Mouse (Mus musculus): ENCODE data around the gene Usp10. TPM values are rescaled to one million over a fixed set of nuclear protein-coding genes. Genes with fewer than 3 reads are reported as not detected.
A peak's percentile ranks its signal among the peaks of the same experiment; 100 is the strongest.

Gene Usp10
- total and polyA plus RNA-seq, 3 experiments: 80.0 to 161 (median 152) TPM

DNA sequence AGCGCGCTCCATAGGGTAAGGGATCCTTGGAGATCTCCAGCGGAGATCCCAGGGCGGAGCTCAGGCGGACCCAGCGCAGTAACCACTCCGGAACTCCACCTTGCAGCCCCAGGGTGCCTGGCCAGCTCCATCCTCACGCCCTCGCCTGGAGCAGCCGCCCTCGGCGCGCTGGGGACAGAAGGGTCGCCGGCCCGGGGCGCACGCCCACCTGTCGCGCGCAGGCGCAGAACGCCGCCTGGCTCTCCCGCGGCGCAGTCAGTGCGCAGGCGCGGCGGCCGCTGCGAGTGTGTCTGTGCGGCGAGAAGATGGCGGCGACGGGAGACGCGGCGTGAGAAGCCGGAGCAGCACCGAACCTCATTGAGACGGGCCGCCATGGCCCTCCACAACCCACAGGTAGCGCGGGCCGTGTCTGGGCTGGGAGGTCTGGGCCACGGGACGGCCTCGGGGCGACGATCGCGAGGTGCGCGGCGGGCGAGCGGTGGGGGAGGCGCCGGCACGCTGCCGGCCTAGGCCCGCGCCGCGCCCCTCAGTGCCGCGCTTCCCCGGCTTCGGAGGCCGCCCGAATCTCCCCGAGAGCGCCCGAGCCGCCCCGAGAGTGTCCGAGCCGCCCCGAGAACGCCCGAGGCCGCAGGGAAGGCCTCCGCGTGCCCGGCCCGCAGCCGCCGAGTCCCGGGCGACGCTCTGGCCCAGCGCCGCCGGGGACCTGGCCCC lies 542 bp downstream of the Usp10 start, which contains the start of gene Gm20388 (continued):
- no peak for TF ChIP-seq CHD1 (IDR thresholded peaks at IDR 0.05; ENCODE audit: low read depth, low read length)
- no peak for TF ChIP-seq USF2 (conservative IDR thresholded peaks at IDR 0.05; ENCODE audit: low read depth, low read length)
- TF ChIP-seq ETS1 (conservative IDR thresholded peaks at IDR 0.05; ENCODE audit: low read depth, low read length): no peak
- no peak for TF ChIP-seq CHD2 (IDR thresholded peaks at IDR 0.05; ENCODE audit: low read length)
- TF ChIP-seq MAZ (IDR thresholded peaks at IDR 0.05; ENCODE audit: low read depth, low read length): no peak
- no peak for TF ChIP-seq IRF4 (IDR thresholded peaks at IDR 0.05; ENCODE audit: low read depth, low read length)
- TF ChIP-seq TCF12 (IDR thresholded peaks at IDR 0.05; ENCODE audit: low read depth, low read length): peak; percentile 76
- TF ChIP-seq ZNF384 (IDR thresholded peaks at IDR 0.05; ENCODE audit: low read depth, low read length): no peak
- no peak for TF ChIP-seq ZKSCAN1 (IDR thresholded peaks at IDR 0.05; ENCODE audit: borderline replicate concordance, low read depth, low read length)

DNA sequence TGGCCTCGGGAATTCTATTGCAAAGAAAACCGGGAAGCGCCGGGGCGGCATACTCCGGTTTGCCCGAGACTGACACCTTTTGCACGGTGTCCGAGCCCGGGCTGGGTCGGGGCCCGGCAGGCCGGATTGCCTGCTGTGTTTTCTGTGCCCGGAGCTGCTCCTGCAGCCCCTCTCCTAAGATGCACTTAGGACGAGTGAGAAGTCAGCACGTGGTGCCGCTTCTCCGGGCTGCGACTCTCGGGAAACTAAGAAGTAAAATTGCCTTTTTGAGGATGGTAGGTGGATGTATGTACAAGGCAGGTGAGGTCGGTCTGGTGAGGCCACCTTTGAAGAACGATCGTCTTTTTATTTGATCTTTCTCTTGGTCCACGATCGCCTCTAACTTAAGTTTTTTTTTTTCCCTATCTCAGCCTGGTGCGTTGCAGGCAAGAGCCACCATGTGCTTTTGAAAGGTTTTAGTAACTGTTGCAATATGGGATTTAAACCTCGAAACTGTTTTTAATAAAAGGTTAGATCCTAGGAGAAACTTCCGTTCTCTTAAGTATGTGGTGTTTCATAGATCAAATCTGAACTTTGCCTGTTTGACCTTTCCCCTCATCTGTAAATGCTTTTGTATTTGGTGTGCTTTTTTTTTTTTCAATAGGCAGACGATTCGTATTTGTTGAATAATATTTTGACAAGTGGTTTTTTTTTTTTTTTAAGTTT lies 1.2 kb downstream of the Usp10 start:
- in situ Hi-C loops (cut with MboI; ENCODE audit: low pct_ligation_motif_present, low pct_unique_long_range_greater_than_20kb, low sequenced_read_pairs): no loop called here
- Histone ChIP-seq H3K27ac (ENCODE audit: insufficient read depth, low read depth) (0 out of 2 replicates have a peak overlapping the region, but pooled peaks have one; percentile 63), H3K4me1 (ENCODE audit: control insufficient read depth in 1 of 2, insufficient read depth in 2 of 2) (peaks cover 15 to 42% of the 10 kb centered on the region in 2 experiments)

More for the DNA sequence above, 1.2 kb downstream of the Usp10 start:
- Histone ChIP-seq H3K9me3 (replicated peaks; ENCODE audit: low read length) (no peaks in the 10 kb centered on the region), H3K4me2 (ENCODE audit: insufficient read depth, low read depth, poor library complexity, severe bottlenecking) (peak overlapping the region; percentile 65), H3K36me3 (replicated peaks in 1 of 2; ENCODE audit: control insufficient read depth in 1 of 2, insufficient read depth in 1 of 2, low read length in 1 of 2) (peaks cover 2 to 21% of the 10 kb centered on the region in 2 experiments), H3K9ac (ENCODE audit: insufficient read depth, low read depth) (peak overlapping the region; percentile 69), H3K27me3 (replicated peaks) (peaks cover 3% of the 10 kb centered on the region), H3K4me3 (replicated peaks in 1 of 3; ENCODE audit: low read depth in 2 of 3, low read length in 2 of 3, poor library complexity in 1 of 3) (peak overlapping the region; percentile 76 to 94 (median 85)), H3K79me2 (replicated peaks; ENCODE audit: control insufficient read depth, extremely low read depth, insufficient read depth, poor library complexity, severe bottlenecking) (peaks cover 55% of the 10 kb centered on the region)
- DNase-seq (ENCODE audit: extremely low read depth): peak; percentile 27
- no peak for TF ChIP-seq JUND (conservative IDR thresholded peaks at IDR 0.05; ENCODE audit: low read depth, low read length)
- no peak for TF ChIP-seq ETS1 (conservative IDR thresholded peaks at IDR 0.05; ENCODE audit: low read depth, low read length)
- no peak for TF ChIP-seq BHLHE40 (IDR thresholded peaks at IDR 0.05; ENCODE audit: low read depth, low read length)
- TF ChIP-seq RAD21 (IDR thresholded peaks at IDR 0.05; ENCODE audit: low read depth, low read length): no peak
- peak; percentile 7 for TF ChIP-seq USF1 (IDR thresholded peaks at IDR 0.05; ENCODE audit: low read depth, low read length)
- no peak for TF ChIP-seq RCOR1 (conservative IDR thresholded peaks at IDR 0.05; ENCODE audit: low read depth, low read length)
- TF ChIP-seq MXI1 (IDR thresholded peaks at IDR 0.05; ENCODE audit: low read depth, low read length): peak; percentile 81
- TF ChIP-seq CHD2 (IDR thresholded peaks at IDR 0.05; ENCODE audit: low read length): no peak
- TF ChIP-seq ZKSCAN1 (IDR thresholded peaks at IDR 0.05; ENCODE audit: borderline replicate concordance, low read depth, low read length): no peak
- no peak for TF ChIP-seq MAZ (IDR thresholded peaks at IDR 0.05; ENCODE audit: low read depth, low read length)
- no peak for TF ChIP-seq E2F4 (IDR thresholded peaks at IDR 0.05; ENCODE audit: insufficient replicate concordance, low read depth, low read length)
- TF ChIP-seq MEF2A (IDR thresholded peaks at IDR 0.05; ENCODE audit: borderline replicate concordance, low read depth, low read length): no peak
- no peak for TF ChIP-seq JUN (IDR thresholded peaks at IDR 0.05; ENCODE audit: insufficient read depth, low read depth, low read length)
- no peak for TF ChIP-seq USF2 (conservative IDR thresholded peaks at IDR 0.05; ENCODE audit: low read depth, low read length)
- peak; percentile 68; the same call in 1 of the 2 replicates for TF ChIP-seq MAX (IDR thresholded peaks at IDR 0.05; ENCODE audit: low read length)
- TF ChIP-seq NELFE (IDR thresholded peaks at IDR 0.05; ENCODE audit: low read depth, low read length): no peak
- no peak for TF ChIP-seq ELF1 (IDR thresholded peaks at IDR 0.05; ENCODE audit: low read depth, low read length)
- TF ChIP-seq KAT2A (IDR thresholded peaks at IDR 0.05; ENCODE audit: insufficient replicate concordance, low read length): no peak
- no peak for TF ChIP-seq CTCF (conservative IDR thresholded peaks at IDR 0.05 in 1 of 2, IDR thresholded peaks at IDR 0.05 in 1 of 2; ENCODE audit: low read depth in 2 of 2, low read length in 2 of 2)
- TF ChIP-seq UBTF (IDR thresholded peaks at IDR 0.05; ENCODE audit: low read depth, low read length): peak; percentile 55; the same call in 1 of the 2 replicates
- 0 out of 2 replicates have a peak, but pooled peaks have one; percentile 7 for TF ChIP-seq CHD1 (IDR thresholded peaks at IDR 0.05; ENCODE audit: low read depth, low read length)
- no peak for TF ChIP-seq EP300 (IDR thresholded peaks at IDR 0.05; ENCODE audit: low read length)
- no peak for TF ChIP-seq TBP (conservative IDR thresholded peaks at IDR 0.05; ENCODE audit: low read depth, low read length)
- no peak for TF ChIP-seq NRF1 (IDR thresholded peaks at IDR 0.05; ENCODE audit: low read depth, low read length)
- TF ChIP-seq PAX5 (IDR thresholded peaks at IDR 0.05; ENCODE audit: low read length): no peak
- peak; percentile 94 for TF ChIP-seq MYC (IDR thresholded peaks at IDR 0.05; ENCODE audit: low read depth, low read length)
- no peak for TF ChIP-seq POLR2A (IDR thresholded peaks at IDR 0.05; ENCODE audit: low read depth, low read length)
- TF ChIP-seq MAFK (IDR thresholded peaks at IDR 0.05; ENCODE audit: insufficient replicate concordance, low read length): no peak
- peak; percentile 58 for TF ChIP-seq ZNF384 (IDR thresholded peaks at IDR 0.05; ENCODE audit: low read depth, low read length)
- no peak for TF ChIP-seq ZMIZ1 (IDR thresholded peaks at IDR 0.05; ENCODE audit: low read depth, low read length)
- dilution Hi-C loops (cut with MboI; ENCODE audit: extremely low pct_ligation_motif_present, extremely low pct_unique_long_range_greater_than_20kb, low sequenced_read_pairs): no loop called here

Measured in CH12.LX (cell line).